Mouse (Mus musculus) retina, embryonic 14.5 days (tissue): Measurements from ENCODE around the gene Bloc1s3.
"Not testable (repeated sequence)": the region's sequence is repeated elsewhere in the genome, so short reads cannot be mapped to it uniquely, and the experiment has no call there.

Source experiments
- DNase-seq: peaks from one replicate; pipeline ENCODE4 v3.0.0-alpha.2; 2015; ENCODE audit warnings: low spot score

Gene Bloc1s3

DNA sequence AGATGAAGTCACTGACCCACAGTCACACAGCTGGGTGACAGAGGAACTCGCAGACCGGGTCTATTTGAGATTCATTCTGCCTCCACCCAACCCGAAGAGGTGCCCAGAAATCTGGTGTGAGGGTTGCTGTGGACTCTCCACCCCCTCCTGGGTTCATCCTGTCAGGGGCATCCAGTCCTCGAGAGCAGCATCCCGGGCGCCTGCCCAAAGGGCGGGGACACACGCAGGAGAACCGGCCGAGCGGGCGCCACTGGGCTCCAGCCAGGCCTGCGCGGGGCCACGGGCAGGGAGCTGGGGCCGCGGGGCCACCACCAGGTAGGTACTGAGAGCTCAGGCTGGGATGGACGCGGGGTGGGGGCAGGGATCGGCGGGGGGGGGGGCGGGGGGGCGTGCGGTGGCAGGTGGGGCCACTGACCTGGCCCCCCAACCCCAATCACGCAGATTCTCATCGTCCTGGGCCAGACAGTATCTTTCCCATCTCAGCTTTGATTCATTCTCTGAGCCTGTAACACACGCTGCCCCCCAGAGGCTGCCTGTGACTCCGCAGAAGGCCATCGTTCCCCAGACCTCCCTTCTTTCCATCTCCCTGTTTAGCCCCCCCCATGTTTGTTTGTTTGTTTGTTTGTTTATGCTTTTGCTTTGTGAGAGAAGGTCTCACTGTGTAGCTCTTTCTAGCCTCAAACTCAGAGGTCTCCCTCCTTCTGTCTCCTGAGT is 9.6 kb upstream of the Bloc1s3 start, which contains the start of gene Nkpd1:
Gene Nkpd1, plus strand, starts transcription at position 187 of the 714 bp plus-strand sequence.
- peak; percentile 62 for DNase-seq

DNA sequence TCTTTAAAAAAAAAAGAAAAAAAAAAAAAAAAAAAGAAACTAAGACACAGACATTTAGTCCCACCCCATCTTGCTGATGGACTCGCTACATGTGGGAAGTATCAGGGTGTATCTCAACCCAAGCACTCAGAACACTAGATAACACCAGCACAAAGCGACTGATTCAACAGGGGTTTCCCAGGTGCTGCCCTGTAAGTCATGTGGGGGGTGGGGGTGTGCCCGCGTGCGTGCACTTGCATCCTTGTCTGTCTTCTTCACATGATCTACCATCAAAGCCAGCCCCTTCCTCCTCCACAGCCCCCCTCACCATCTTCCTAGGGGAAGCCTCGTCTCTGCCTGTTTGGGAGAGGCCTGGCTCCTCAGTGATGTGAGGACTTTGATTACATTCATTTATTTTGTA is 4.2 kb upstream of the Bloc1s3 start:
- no peak for DNase-seq

DNA sequence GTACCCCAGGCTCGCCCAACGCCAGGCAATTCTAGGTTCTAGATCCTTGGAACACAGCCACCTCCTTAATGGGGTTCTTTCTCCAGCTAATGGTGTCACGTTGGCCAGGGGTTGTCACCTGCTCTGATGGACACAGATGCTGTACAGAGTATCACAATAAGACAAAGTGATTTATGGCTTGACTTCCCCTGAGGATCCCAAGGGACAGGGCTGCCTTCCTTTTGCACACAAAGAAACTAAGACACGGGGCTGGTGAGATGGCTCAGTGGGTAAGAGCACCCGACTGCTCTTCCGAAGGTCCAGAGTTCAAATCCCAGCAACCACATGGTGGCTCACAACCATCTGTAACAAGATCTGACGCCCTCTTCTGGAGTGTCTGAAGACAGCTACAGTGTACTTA is 3.8 kb upstream of the Bloc1s3 start:
- DNase-seq: not testable (repeated sequence)

DNA sequence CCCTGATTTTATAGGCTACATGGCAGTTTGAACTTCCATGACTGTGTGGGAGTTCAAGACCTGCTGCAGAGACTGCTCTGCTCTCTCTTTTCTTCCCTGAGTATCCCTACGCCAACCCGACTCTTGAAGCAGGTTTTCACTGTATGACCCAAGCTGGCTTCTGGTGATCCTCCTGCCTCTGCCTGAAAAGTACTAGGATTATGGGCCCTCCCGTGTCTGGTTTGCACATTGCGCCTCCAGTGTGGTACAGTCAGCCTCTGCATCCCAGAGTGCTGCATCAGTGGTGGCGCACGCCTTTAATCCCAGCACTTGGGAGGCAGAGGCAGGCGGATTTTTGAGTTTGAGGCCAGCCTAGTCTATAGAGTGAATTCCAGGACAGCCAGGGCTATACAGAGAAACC is 1.6 kb upstream of the Bloc1s3 start:
- DNase-seq: no peak

DNA sequence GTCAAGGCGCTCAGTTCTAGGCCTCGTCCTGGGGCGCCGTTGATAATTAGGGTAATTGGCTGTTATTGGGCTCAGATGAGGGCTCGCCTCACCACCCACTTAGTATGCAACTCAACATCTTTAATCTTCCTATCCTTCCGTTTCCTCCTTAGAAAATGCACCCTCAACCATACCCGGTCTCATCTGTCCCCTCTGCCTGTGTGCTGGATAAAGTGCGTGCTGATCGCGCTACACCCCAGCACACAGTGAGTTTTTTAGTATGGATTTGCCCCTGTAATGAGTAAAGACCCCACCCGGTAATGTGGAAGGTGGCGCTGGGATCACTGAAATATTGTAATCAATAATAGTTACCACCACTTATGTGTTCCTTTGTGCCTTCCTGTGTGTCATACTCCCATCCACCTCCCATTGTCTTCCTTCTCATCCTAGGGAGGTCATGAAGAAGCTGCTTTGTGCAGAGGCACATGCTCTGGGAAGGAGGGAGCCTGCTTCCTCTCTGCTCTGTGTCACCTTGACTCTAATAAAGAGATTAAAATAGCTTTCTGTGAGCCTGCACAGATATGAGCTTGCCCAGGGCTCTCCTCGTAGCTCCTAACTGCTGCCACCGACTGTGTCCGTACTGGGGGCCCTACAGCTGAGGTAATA is 879 bp upstream of the Bloc1s3 start:
- peak; percentile 33 for DNase-seq

DNA sequence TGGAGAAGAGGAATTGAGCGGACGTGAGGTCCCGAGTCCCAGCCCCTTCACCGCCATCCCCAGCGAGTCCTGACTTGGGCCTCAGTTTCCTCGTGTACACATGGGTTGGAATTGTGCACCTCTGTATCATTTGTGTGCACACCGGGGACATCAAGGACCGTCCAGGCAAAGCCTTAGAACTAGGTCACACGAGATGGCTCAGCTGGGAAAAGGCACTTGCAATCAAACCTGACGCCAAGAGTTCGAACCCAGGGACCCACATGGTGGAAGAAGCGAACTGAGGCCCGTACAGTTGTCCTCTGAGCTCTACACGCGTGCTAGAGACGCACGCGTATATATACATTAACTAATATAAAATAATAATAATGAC is 570 bp downstream of the Bloc1s3 start:
- DNase-seq: peak; percentile 41

DNA sequence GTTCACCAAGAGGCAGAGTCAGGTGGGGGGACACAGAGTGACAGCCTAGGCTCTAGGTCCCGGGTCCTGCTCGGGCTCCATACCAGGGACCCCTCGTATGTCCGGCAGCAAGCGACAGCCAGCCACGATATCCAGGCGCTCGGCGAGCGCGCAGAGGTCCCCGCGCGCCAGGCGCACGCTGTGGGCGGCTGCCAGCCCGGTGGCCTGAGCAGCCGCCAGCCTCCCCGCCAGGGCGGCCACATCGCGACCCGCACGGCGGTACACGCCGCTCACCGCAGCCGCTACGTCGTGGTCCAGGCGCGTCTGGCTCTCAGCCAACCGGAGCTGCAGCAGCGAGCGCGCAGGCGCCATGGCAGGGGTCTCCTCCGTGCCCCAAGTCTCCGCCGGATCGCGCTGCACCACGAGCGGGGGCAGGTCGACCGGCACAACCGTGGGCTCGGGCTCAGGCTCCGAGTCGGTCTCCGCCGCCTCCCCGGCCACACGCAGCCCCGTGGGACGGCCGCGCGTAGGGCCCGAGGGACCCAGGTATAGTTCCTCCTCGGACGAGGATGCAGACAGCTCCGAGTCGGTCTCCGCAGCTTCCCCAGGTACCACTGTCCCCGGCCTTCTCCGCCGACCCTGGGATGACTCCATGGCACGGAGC is 1.1 kb downstream of the Bloc1s3 start:
- peak; percentile 72 for DNase-seq

DNA sequence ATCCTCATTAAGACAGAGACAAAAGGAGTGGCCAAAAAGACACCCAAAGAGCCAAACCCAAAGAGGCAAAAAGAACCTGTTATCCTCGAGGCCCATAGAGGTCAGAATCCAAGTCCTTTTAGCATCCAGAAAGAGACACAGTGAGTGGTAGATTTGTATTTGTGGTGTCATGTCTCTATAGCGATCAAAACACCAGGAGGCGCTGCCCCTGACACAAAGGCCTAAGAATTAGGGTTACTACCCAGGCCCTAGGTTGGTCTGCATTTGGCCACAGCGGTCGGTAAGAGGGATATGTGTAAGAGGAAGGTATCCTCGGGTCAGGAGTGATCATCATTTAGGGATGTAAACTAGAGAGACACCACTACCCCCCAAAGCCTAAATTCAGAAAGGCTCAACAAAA is 1.8 kb downstream of the Bloc1s3 start:
- DNase-seq: no peak

DNA sequence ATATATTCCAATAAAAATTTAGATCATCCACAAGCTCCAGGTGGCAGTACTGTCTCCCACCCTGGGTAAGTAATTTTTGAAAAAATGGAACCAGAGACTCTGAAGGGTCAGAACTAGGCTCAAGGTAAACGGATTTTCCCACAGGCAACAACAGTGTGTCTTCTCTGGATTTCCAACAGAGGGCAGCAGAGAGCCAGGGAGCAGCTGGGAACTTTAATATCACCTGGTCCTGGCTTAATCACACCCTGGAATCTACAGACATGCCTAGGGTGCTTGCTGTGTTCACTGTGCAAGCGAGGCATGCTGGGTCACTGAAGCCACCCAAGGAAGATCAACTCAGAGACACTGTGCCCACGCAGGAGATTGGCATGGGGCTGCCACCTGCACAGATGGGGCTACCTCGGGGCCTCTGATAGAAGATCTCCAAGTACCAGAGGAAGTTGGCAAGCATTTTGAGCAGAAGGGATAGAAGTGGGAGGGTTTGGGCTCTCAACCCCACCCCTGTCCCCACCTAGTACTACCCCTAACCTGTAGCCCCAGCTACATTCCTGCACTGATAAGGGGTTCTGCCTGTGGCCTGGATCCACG is 4.6 kb downstream of the Bloc1s3 start:
- peak; percentile 86 for DNase-seq

DNA sequence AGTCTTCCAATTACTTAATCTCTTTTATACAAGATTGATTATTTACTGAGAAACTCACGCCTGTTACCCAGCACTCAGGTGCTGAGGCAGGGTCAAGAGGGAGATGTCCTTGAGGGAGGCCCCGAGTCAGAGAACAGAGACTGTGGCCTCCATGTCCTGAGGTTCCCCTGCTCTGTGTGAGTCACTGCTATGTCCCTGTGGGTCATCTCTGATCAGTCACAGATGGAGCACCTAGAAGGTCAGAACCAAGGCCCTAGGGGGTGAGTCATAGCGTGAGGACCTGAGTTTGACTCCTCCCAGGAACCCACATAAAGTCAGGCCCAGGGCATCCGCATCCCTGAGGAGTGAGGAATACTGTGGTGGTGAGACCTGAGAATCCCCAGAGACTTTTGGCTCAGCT is 6.5 kb downstream of the Bloc1s3 start:
- no peak for DNase-seq

DNA sequence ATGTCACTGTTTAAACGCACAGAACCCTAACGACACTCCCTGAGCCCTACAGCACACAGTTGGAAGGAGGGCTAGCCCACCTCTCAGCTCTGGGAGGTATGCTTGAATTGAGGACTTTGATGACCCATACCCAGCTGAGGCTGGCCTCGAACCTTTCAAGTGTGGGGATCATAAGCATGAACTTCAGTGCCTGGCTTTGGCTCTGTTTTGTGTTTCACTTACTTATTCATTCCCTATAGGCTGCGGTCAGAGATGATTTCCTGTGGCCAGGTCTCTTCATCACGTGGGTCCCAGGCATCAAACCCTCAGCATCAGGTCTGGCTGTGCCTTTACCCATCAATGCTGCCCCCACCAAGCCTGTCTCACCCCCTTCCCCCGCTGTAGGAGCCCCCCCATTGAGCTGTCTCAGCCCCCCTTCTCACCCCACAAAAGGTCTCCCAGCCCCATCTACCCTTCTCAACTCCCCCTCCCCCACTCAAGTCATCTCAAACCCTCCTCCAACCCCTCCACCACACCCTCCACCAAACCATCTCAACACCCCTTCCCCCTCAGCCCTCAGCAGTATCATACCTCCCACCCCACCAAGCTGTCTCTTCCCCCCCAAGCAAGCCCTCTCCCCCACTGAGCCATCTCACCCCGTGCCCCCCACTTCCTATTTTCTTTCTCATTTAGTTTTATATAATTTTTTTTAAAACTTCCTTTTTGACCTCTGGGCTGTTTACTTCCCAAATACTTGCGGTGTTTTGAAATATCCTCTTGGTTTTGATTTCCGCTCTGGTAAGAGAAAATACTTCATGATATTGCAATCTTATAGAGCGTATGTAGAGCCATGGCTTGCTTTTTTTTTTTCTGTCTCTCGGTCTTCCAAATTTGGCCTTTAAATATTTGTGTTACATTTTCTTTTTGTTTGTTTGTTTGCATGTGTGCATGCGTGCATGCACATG is 7.5 kb downstream of the Bloc1s3 start:
- DNase-seq: no peak

DNA sequence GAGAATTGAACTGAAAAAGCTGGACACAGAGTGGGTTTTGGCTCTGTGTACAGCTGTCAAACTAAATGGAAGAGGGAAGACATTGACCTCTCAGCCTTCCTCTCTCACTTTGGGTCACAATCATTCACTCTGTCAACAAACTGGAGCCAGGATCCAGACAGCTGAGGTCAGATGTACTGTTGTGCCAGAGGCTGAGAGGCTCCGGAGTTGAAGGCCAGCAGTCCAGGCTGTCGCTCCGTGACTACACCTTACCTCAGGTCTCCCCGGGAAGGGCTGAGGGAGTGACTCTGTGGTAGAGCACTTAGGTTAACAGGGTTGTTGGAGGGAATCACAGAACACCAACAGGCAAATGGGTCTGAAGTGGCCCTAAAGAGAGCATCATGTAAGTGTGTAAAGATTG is 9.8 kb downstream of the Bloc1s3 start:
- no peak for DNase-seq

DNA sequence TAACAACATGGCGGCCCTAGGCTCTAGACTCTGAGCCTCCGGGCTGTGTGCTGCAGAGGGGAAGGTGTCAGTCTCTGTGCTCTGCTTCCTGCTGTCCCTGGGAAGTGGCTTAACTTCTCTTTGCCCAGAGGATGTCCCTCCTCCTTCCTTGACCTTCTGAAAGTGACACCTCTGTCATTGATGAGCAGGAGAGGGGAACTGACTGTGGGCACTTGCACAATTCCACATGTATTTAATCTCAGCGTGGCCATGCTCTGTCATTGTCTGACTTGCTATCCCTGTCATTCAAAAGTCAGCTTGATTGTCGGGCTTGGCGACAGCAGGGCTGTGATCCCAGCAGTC is 12.0 kb downstream of the Bloc1s3 start:
- DNase-seq: no peak

DNA sequence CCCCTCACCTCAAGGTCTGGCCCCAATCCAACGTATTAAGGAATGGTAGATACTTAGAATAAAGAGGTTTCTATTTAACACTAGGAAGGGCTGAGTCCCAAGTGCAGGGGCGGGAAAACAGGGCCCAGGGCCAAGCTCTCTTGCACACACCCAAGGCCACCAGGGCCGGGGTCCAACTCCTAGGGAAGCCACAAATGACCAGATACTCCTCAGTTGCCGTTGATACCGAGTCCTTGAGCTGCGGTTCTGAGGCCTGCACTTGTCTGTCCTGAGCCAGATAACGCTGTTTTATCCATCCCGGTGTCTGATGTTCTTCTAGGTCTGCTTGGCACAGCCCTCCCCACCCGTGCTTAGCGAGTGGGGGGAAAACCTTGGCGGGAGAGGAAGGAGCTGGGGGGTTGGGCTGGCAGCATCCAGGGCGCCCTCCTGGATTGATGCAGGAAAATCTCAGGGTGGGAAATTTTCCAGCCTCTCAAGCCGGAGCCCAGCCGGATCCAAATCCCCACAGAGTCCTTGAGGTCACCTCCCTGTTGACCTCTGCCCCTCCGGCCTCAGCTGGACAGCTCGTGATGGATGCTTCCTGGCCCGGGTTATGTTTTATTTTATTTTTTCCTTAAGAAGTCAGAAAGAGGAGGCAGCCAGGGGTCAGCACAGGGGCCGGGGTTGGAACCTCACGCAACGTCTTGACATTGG is 12.5 kb downstream of the Bloc1s3 start:
- DNase-seq: no peak

DNA sequence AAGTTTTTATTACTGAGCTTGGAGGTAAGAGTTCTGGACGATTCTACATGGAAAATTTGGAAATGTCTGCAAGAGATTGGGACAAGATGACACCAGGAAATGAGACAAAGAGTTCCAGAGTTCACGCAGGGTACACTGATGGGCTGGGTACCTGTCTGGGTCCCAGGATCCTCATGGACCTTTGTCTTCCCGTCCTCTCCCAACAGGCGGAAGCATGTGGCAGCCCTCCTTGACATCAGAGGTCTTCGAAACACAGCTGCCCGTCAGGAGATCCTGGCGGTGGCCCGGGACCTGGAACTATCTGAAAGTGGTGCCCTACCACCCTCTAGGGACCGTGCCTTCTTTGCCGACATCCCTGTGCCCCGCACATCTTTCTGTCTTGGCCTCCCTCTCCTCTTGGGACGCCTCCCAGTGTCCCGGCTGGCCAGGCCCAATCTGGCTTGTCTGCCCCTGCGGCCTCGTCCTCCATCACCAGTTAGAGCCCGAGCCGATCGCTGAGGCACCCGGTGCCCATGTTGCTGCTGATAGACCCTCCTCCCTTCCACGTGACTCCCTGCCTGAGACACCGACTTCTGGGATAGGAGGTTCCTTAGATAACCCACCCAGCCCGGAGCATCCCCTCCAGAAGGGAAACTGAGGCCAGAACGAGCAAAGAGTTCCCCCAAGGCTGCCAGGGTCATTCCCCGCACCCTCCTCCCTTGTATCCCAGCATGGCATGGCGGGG is 13.3 kb downstream of the Bloc1s3 start:
- DNase-seq: no peak

DNA sequence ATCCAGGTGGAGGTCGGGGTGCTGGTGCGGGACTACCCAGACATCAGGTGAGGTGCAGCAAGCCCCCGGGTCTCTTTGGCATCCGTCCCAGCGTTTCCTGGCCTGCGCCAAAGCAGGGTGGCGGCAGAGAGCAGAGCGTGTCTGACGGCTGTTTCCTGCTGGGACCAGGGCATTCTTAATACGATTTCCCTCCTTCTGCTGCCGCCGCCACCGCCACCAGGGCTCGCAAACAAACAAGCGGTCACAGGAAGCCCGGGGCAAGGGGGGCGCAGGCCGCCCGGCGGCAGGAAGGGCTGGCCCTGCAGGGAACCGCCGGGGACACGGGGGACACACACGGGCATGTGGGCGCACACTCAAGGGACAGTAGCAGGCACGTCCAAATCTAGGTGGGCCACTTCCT is 16.4 kb downstream of the Bloc1s3 start:
- peak; percentile 35 for DNase-seq

DNA sequence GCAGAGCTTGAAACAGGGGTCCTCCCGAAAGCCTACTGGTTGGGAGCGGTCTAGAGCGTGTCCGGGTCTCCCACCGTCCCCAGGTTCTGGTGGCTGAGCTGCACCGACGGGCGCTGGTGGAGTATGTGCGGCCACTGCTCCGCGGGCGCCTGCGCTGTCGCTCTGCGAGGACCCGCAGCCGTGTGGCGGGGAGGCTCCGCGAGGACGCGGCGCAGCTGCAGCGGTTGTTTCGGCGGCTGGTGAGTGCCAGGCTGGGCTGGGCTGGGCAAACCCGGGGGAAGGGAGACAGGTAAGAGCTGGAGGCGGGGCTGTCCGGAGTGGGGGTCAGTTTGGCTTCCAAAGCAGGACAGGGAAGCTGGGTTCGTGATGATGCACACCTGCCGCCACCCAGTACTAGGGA is 18.6 kb downstream of the Bloc1s3 start:
- no peak for DNase-seq

DNA sequence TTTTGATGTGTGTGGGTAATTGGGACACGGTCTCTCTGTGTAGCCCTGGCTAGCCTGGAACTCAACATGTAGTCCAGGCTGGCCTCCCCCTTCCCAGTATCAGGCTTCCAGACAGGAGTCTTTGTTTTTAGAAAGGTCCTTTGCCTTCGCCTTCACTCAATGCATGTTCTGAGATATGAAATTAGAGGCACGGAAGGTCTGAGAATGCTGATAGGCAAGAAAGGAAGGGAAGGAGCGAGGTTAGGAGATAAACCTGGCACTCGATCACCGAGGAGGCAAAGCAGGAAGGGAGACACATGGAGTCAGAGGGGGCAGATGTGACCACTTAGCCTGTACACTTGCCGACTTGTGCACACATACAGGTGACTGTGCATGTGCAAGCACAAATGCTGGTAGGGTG is 21.6 kb downstream of the Bloc1s3 start:
- DNase-seq: no peak

DNA sequence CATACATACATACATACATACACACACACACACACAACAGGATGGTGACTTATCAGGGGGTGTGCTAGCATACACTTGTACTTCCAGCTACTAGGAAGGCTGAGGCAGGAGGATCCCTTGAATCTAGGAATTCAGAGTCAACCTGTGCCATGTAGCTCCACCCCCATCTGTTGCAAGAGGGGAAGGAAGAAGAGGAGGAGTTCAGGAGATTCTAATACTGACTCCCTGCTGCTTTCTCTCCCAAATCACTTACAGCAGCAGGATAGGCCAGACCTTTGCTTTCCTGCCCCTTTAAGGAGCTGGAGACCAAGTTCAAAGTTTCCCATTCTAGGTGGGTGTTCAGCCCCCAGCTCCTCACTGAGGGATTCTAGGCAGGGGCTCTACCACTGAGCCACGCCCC is 22.7 kb downstream of the Bloc1s3 start:
- no peak for DNase-seq

DNA sequence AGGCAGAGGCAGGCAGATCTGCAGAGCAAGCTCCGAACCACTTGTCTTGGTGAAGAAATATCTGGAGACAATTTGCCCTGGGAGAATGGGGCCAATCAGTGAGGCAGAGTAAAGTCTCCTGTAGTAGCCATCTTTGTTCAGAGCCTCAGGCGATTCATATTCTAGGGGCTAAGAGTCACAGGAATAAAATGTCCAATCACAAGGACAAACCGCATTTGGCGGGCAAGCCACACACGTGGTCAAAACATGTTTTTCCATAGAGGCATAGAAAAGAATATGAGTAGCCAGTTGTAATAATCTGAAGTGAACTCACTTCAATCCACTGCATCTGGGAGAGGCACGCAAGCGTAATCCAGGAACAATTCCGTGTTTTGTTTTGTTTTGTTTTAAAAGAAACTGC is 24.9 kb downstream of the Bloc1s3 start:
- DNase-seq: no peak
